Mouse (Mus musculus) thymus, adult 2 months (tissue): ENCODE results near the gene Ypel1.

Source experiments
- CTCF ChIP-seq: fragments of 200-500 bp; IDR thresholded peaks from 2 replicates; pipeline ENCODE4 v1.5.1; 2012; ENCODE audit warnings: mild to moderate bottlenecking, control low read depth, low read length, moderate library complexity, borderline replicate concordance; ENCODE audit not compliant: control insufficient read depth, poor library complexity, insufficient read depth; ENCODE audit errors: extremely low read depth
- POLR2A ChIP-seq: fragments of 200-500 bp; IDR thresholded peaks from 2 replicates; pipeline ENCODE4 v1.6.1; 2012; ENCODE audit warnings: mild to moderate bottlenecking, low read length, control low read depth, moderate library complexity; ENCODE audit not compliant: control insufficient read depth, poor library complexity, insufficient read depth; ENCODE audit errors: extremely low read depth

GRCm38 (mm10) chr16:17132906-17133200, 63.4 kb downstream of the Ypel1 start:
- no peak for TF ChIP-seq CTCF
- no peak for TF ChIP-seq POLR2A
